Mouse (Mus musculus): ENCODE measurements at regions not wholly inside any gene's neighbourhood (a gene's known extent, or its start where the extent isn't known, plus 50 kb on each side); places are given as distances from the start of the nearest gene placed in this dataset.

GRCm38 (mm10) chr16:55471396-55471795 is 173.6 kb upstream of the Zpld1 start:
- TF ChIP-seq CTCF (IDR thresholded peaks at IDR 0.05; ENCODE audit: low read depth) (no peak), EP300 (optimal IDR thresholded peaks at IDR 0.05) (no peak)
